Mouse (Mus musculus): ENCODE results near the gene Ak8. TPM values are rescaled to one million over a fixed set of nuclear protein-coding genes. Genes with fewer than 3 reads are reported as not detected.

Gene Ak8
- polyA plus RNA-seq, 1 experiment from 2014 or later, result 0.74 TPM

- no peak for ATAC-seq (ENCODE audit: low FRiP score, low read depth)
- Histone ChIP-seq H3K4me3 (no peak overlapping the region), H3K9me3 (no peaks in the 10 kb centered on the region), H3K4me1 (no peaks in the 10 kb centered on the region), H3K27me3 (no peaks in the 10 kb centered on the region), H3K27ac (no peak overlapping the region), H3K9ac (no peak overlapping the region), H3K36me3 (peaks cover 54% of the 10 kb centered on the region), H3K4me2 (replicated peaks) (no peak overlapping the region)
- 33% methylated on average over 3 of the region's 3 CpGs for WGBS
Measured at GRCm38 (mm10) chr2:28688431-28688830, 11.5 kb upstream of the Ak8 start.

- H3K4me2 ChIP-seq (replicated peaks), result no peak overlapping the region
- 76% methylated on average over 9 of the region's 9 CpGs for WGBS
- no peak overlapping the region for H3K4me3 ChIP-seq
- H3K27me3 ChIP-seq, result no peaks in the 10 kb centered on the region
- H3K9ac ChIP-seq, result no peak overlapping the region
- H3K9me3 ChIP-seq, result no peaks in the 10 kb centered on the region
- no peak overlapping the region for H3K27ac ChIP-seq
- H3K36me3 ChIP-seq, result peaks cover 11% of the 10 kb centered on the region
- H3K4me1 ChIP-seq, result no peaks in the 10 kb centered on the region
- no peak for ATAC-seq (ENCODE audit: low FRiP score, low read depth)
Measured at GRCm38 (mm10) chr2:28692692-28693091, 7.3 kb upstream of the Ak8 start.

- no peak for ATAC-seq (ENCODE audit: low FRiP score, low read depth)
- H3K36me3 ChIP-seq, result no peaks in the 10 kb centered on the region
- H3K9ac ChIP-seq, result 0 out of 2 replicates have a peak overlapping the region, but pooled peaks have one; percentile 13
- WGBS, result 62% methylated on average over 5 of the region's 5 CpGs
- no peaks in the 10 kb centered on the region for H3K9me3 ChIP-seq
- H3K27me3 ChIP-seq, result no peaks in the 10 kb centered on the region
- H3K4me2 ChIP-seq (replicated peaks), result no peak overlapping the region
- no peak overlapping the region for H3K4me3 ChIP-seq
- no peak overlapping the region for H3K27ac ChIP-seq
- H3K4me1 ChIP-seq, result peaks cover 12% of the 10 kb centered on the region
Measured at GRCm38 (mm10) chr2:28698566-28698965, 1.4 kb upstream of the Ak8 start.

- Histone ChIP-seq H3K4me1 (peaks cover 27% of the 10 kb centered on the region), H3K4me2 (replicated peaks) (no peak overlapping the region), H3K4me3 (no peak overlapping the region), H3K36me3 (no peaks in the 10 kb centered on the region), H3K27ac (no peak overlapping the region), H3K9ac (no peak overlapping the region), H3K27me3 (no peaks in the 10 kb centered on the region), H3K9me3 (no peaks in the 10 kb centered on the region)
- WGBS, result 74% methylated on average over 8 of the region's 8 CpGs
- no peak for ATAC-seq (ENCODE audit: low FRiP score, low read depth)
Measured at GRCm38 (mm10) chr2:28701646-28702262, 1.8 kb downstream of the Ak8 start.

- Histone ChIP-seq H3K4me2 (replicated peaks) (no peak overlapping the region), H3K4me3 (no peak overlapping the region), H3K27ac (no peak overlapping the region), H3K9ac (no peak overlapping the region), H3K36me3 (no peaks in the 10 kb centered on the region), H3K4me1 (peaks cover 25% of the 10 kb centered on the region), H3K9me3 (no peaks in the 10 kb centered on the region), H3K27me3 (no peaks in the 10 kb centered on the region)
- no peak for ATAC-seq (ENCODE audit: low FRiP score, low read depth)
- 34% methylated on average over 8 of the region's 8 CpGs for whole genome bisulfite sequencing
Measured at GRCm38 (mm10) chr2:28706106-28706636, 6.2 kb downstream of the Ak8 start.

GRCm38 (mm10) chr2:28706787-28707186, 6.8 kb downstream of the Ak8 start:
- Histone ChIP-seq H3K9me3 (no peaks in the 10 kb centered on the region), H3K27ac (no peak overlapping the region), H3K4me1 (peaks cover 25% of the 10 kb centered on the region)

GRCm38 (mm10) chr2:28713036-28713435, 13.1 kb downstream of the Ak8 start:
- H3K9ac ChIP-seq, result no peak overlapping the region; the same call in 1 of the 2 replicates
- H3K4me1 ChIP-seq, result peaks cover 13% of the 10 kb centered on the region
- 81% methylated on average over 8 of the region's 8 CpGs for WGBS

More at GRCm38 (mm10) chr2:28706787-28707186, 6.8 kb downstream of the Ak8 start:
- H3K4me2 ChIP-seq (replicated peaks), result no peak overlapping the region
- ATAC-seq (ENCODE audit: low FRiP score, low read depth), result no peak
- no peaks in the 10 kb centered on the region for H3K27me3 ChIP-seq
- 25% methylated on average over 6 of the region's 6 CpGs for WGBS
- no peak overlapping the region for H3K9ac ChIP-seq
- H3K4me3 ChIP-seq, result no peak overlapping the region
- no peaks in the 10 kb centered on the region for H3K36me3 ChIP-seq

GRCm38 (mm10) chr2:28722419-28722818, 22.5 kb downstream of the Ak8 start:
- no peaks in the 10 kb centered on the region; the same call in 1 of the 2 replicates for H3K27me3 ChIP-seq
- no peak overlapping the region for H3K9ac ChIP-seq
- WGBS, result 90% methylated on average over 8 of the region's 8 CpGs

More at GRCm38 (mm10) chr2:28713036-28713435, 13.1 kb downstream of the Ak8 start:
- no peaks in the 10 kb centered on the region for H3K36me3 ChIP-seq
- no peaks in the 10 kb centered on the region for H3K9me3 ChIP-seq
- H3K27ac ChIP-seq, result peak overlapping the region; percentile 22; the same call in 1 of the 2 replicates
- no peaks in the 10 kb centered on the region for H3K27me3 ChIP-seq
- no peak for ATAC-seq (ENCODE audit: low FRiP score, low read depth)
- H3K4me3 ChIP-seq, result no peak overlapping the region
- no peak overlapping the region for H3K4me2 ChIP-seq (replicated peaks)

GRCm38 (mm10) chr2:28723912-28724311, 23.9 kb downstream of the Ak8 start:
- Histone ChIP-seq H3K36me3 (no peaks in the 10 kb centered on the region), H3K27me3 (peaks cover 3% of the 10 kb centered on the region; the same call in 1 of the 2 replicates), H3K4me1 (peaks cover 25% of the 10 kb centered on the region), H3K9me3 (no peaks in the 10 kb centered on the region), H3K4me2 (replicated peaks) (no peak overlapping the region), H3K27ac (no peak overlapping the region), H3K9ac (no peak overlapping the region), H3K4me3 (no peak overlapping the region)
- whole genome bisulfite sequencing, result 48% methylated on average over 9 of the region's 9 CpGs
- ATAC-seq (ENCODE audit: low FRiP score, low read depth), result no peak

More at GRCm38 (mm10) chr2:28722419-28722818, 22.5 kb downstream of the Ak8 start:
- Histone ChIP-seq H3K4me1 (peaks cover 10% of the 10 kb centered on the region), H3K4me2 (replicated peaks) (no peak overlapping the region), H3K36me3 (no peaks in the 10 kb centered on the region), H3K4me3 (no peak overlapping the region), H3K9me3 (no peaks in the 10 kb centered on the region), H3K27ac (no peak overlapping the region)
- ATAC-seq (ENCODE audit: low FRiP score, low read depth), result no peak

GRCm38 (mm10) chr2:28727786-28728404, 27.9 kb downstream of the Ak8 start:
- H3K4me1 ChIP-seq, result peaks cover 25% of the 10 kb centered on the region
- no peak overlapping the region for H3K4me3 ChIP-seq
- H3K9ac ChIP-seq, result no peak overlapping the region; the same call in 1 of the 2 replicates
- peak; percentile 62 for ATAC-seq (ENCODE audit: low FRiP score, low read depth)
- no peak overlapping the region for H3K27ac ChIP-seq
- no peaks in the 10 kb centered on the region for H3K9me3 ChIP-seq
- no peaks in the 10 kb centered on the region for H3K36me3 ChIP-seq
- 16% methylated on average over 16 of the region's 16 CpGs for WGBS
- no peak overlapping the region; the same call in 1 of the 2 replicates for H3K4me2 ChIP-seq (replicated peaks)
- peaks cover 3% of the 10 kb centered on the region; the same call in 1 of the 2 replicates for H3K27me3 ChIP-seq

GRCm38 (mm10) chr2:28730676-28731075, 30.7 kb downstream of the Ak8 start:
- no peak overlapping the region for H3K9ac ChIP-seq
- H3K4me3 ChIP-seq, result no peak overlapping the region
- H3K27me3 ChIP-seq, result 0 out of 2 replicates have a peak, but pooled peaks cover 3% of the 10 kb centered on the region
- H3K36me3 ChIP-seq, result no peaks in the 10 kb centered on the region
- peaks cover 30% of the 10 kb centered on the region for H3K4me1 ChIP-seq
- H3K9me3 ChIP-seq, result no peaks in the 10 kb centered on the region
- H3K27ac ChIP-seq, result no peak overlapping the region
- no peak for ATAC-seq (ENCODE audit: low FRiP score, low read depth)
- no peak overlapping the region for H3K4me2 ChIP-seq (replicated peaks)

- no peaks in the 10 kb centered on the region for H3K9me3 ChIP-seq
- H3K4me3 ChIP-seq, result no peak overlapping the region
- H3K36me3 ChIP-seq, result no peaks in the 10 kb centered on the region
- no peak overlapping the region for H3K9ac ChIP-seq
- WGBS, result 84% methylated on average over 5 of the region's 5 CpGs
- H3K4me2 ChIP-seq (replicated peaks), result no peak overlapping the region
- peaks cover 14% of the 10 kb centered on the region for H3K4me1 ChIP-seq
- H3K27ac ChIP-seq, result no peak overlapping the region
- H3K27me3 ChIP-seq, result peaks cover 14% of the 10 kb centered on the region
- no peak for ATAC-seq (ENCODE audit: low FRiP score, low read depth)
Measured at GRCm38 (mm10) chr2:28737112-28737511, 37.1 kb downstream of the Ak8 start.

Data from limb, embryonic 13.5 days (tissue).